Mouse (Mus musculus): ENCODE data around the gene 3110070M22Rik. TPM values are rescaled to one million over a fixed set of nuclear protein-coding genes. Genes with fewer than 3 reads are reported as not detected.
"Not testable (repeated sequence)": the region's sequence is repeated elsewhere in the genome, so short reads cannot be mapped to it uniquely, and the experiment has no call there.

Gene 3110070M22Rik
- 2.9 TPM in 1 of 2 replicates, not detected in the other for polyA plus RNA-seq (2014; fragmentation: Nextera tagmentation; extraction: Ambion mirVana)

DNA sequence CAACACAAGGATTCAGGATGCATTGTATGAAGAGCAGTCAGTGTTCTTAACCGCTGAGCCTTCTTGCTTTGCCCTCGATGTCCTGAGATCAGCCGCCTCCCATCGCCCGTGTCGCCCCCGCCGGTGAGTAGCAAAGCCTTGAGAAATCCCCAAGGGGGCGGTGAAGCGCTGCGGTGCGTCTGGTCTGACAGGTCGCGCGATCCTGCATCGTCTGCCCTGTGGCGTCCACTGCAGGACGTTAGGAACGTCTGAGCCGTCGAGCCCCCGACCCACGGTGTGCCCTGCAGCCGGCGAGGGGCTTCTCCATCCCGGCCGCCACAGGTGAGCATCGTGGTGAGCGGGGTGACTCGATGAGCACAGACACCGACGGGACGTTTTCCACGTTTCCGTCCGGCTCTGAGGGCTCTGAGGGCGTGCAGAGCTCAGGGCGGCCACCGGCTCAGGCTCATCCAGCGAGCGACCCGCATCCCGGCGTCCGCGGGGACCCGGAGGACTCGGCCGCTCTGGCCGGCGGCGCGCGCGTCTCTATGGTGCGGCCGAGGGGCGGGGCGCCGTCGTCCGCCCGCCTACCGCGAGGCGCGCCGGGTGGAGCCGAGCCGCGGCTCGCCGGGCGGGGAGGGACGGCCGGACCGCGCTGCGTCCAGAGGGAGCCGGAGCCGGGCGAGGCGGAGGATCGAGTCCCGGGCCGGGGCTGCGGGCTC, at the start of gene 3110070M22Rik, which contains the start of gene Tmem267:
3110070M22Rik (minus strand) TSS at position 504 of the 701 bp plus-strand sequence.
Tmem267 (plus strand) TSS at position 160 of the 701 bp plus-strand sequence.
- peaks cover 5% of the 10 kb centered on the region for H3K9me3 ChIP-seq (ENCODE audit: control insufficient read depth, low read length)
- WGBS: 69% methylated on average over 87 of the region's 87 CpGs
- H3K27ac ChIP-seq: no peak within 1 kb of the TSS; the same call in 1 of the 2 replicates
- DNase-seq (ENCODE audit: low spot score) (peak; percentile 84), ATAC-seq (ENCODE audit: low FRiP score) (no peak)
- H3K4me2 ChIP-seq (replicated peaks): peak within 1 kb of the TSS; percentile 51
- peaks cover 37% of the 10 kb centered on the region for H3K36me3 ChIP-seq (replicated peaks; ENCODE audit: control insufficient read depth, insufficient read depth)
- H3K4me1 ChIP-seq (replicated peaks; ENCODE audit: control insufficient read depth, insufficient read depth, low read length): 0 out of 2 replicates have a peak, but pooled peaks cover 4% of the 10 kb centered on the region
- no peaks in the 10 kb centered on the region for H3K27me3 ChIP-seq (ENCODE audit: control insufficient read depth, insufficient read depth, low read length)
- no peak within 1 kb of the TSS for H3K4me3 ChIP-seq (replicated peaks; ENCODE audit: low read length)
- H3K9ac ChIP-seq: no peak within 1 kb of the TSS; the same call in 1 of the 2 replicates

- ATAC-seq (ENCODE audit: low FRiP score): 0 out of 2 replicates have a peak, but pooled peaks have one; percentile 41
Observed at GRCm38 (mm10) chr13:119494938-119495337, 6.8 kb upstream of the 3110070M22Rik start.

GRCm38 (mm10) chr13:119492083-119492482, 3.9 kb upstream of the 3110070M22Rik start:
- ATAC-seq (ENCODE audit: low FRiP score); H3K36me3 ChIP-seq (replicated peaks; ENCODE audit: control insufficient read depth, insufficient read depth); DNase-seq (ENCODE audit: low spot score); H3K4me3 ChIP-seq (replicated peaks; ENCODE audit: low read length); H3K4me1 ChIP-seq (replicated peaks; ENCODE audit: control insufficient read depth, insufficient read depth, low read length); H3K9ac ChIP-seq; H3K27ac ChIP-seq; H3K4me2 ChIP-seq (replicated peaks); H3K27me3 ChIP-seq (ENCODE audit: control insufficient read depth, insufficient read depth, low read length): not testable (repeated sequence)
- 94% methylated on average over 10 of the region's 10 CpGs for WGBS
- peaks cover 10% of the 10 kb centered on the region for H3K9me3 ChIP-seq (ENCODE audit: control insufficient read depth, low read length)

More at GRCm38 (mm10) chr13:119494938-119495337, 6.8 kb upstream of the 3110070M22Rik start:
- not testable (repeated sequence) for H3K27me3 ChIP-seq (ENCODE audit: control insufficient read depth, insufficient read depth, low read length); H3K4me3 ChIP-seq (replicated peaks; ENCODE audit: low read length); H3K36me3 ChIP-seq (replicated peaks; ENCODE audit: control insufficient read depth, insufficient read depth); H3K4me2 ChIP-seq (replicated peaks); H3K4me1 ChIP-seq (replicated peaks; ENCODE audit: control insufficient read depth, insufficient read depth, low read length); H3K9ac ChIP-seq; H3K27ac ChIP-seq; DNase-seq (ENCODE audit: low spot score)
- WGBS: 95% methylated on average over 9 of the region's 22 CpGs
- H3K9me3 ChIP-seq (ENCODE audit: control insufficient read depth, low read length): peaks cover 10% of the 10 kb centered on the region

DNA sequence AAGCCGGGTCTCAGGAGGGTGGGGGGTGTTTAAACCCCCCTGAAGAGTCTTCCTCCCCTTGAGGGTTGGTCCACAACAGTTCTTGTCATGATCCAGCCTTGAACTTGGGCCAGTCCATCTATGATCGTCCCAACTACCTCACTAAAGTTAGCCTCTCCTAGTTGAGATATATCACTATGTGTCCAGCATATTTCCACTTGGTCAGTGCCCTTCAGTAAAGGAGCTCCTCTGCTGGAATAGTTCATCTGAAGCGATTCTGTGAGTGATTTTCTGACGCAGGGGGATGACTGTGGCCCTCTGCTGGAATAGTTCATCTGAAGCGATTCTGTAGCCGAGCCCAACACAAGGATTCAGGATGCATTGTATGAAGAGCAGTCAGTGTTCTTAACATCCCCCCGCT, 829 bp downstream of the 3110070M22Rik start:
- Histone ChIP-seq H3K4me3 (replicated peaks; ENCODE audit: low read length) (no peak overlapping the region), H3K27ac (no peak overlapping the region; the same call in 1 of the 2 replicates), H3K9ac (no peak overlapping the region; the same call in 1 of the 2 replicates), H3K4me1 (replicated peaks; ENCODE audit: control insufficient read depth, insufficient read depth, low read length) (0 out of 2 replicates have a peak, but pooled peaks cover 4% of the 10 kb centered on the region), H3K27me3 (ENCODE audit: control insufficient read depth, insufficient read depth, low read length) (no peaks in the 10 kb centered on the region), H3K36me3 (replicated peaks; ENCODE audit: control insufficient read depth, insufficient read depth) (peaks cover 43% of the 10 kb centered on the region), H3K4me2 (replicated peaks) (peak overlapping the region; percentile 51), H3K9me3 (ENCODE audit: control insufficient read depth, low read length) (peaks cover 5% of the 10 kb centered on the region)
- no peak for ATAC-seq (ENCODE audit: low FRiP score)
- DNase-seq (ENCODE audit: low spot score): no peak
- WGBS: 49% methylated on average over 7 of the region's 7 CpGs

GRCm38 (mm10) chr13:119477789-119478188, 10.4 kb downstream of the 3110070M22Rik start:
- H3K9me3 ChIP-seq (ENCODE audit: control insufficient read depth, low read length): no peaks in the 10 kb centered on the region
- peaks cover 91% of the 10 kb centered on the region for H3K36me3 ChIP-seq (replicated peaks; ENCODE audit: control insufficient read depth, insufficient read depth)
- no peak overlapping the region for H3K4me3 ChIP-seq (replicated peaks; ENCODE audit: low read length)
- no peak for DNase-seq (ENCODE audit: low spot score)
- H3K27me3 ChIP-seq (ENCODE audit: control insufficient read depth, insufficient read depth, low read length): no peaks in the 10 kb centered on the region
- H3K4me1 ChIP-seq (replicated peaks; ENCODE audit: control insufficient read depth, insufficient read depth, low read length): no peaks in the 10 kb centered on the region
- ATAC-seq (ENCODE audit: low FRiP score): no peak
- H3K9ac ChIP-seq: no peak overlapping the region
- no peak overlapping the region for H3K27ac ChIP-seq
- 94% methylated on average over 2 of the region's 2 CpGs for WGBS
- H3K4me2 ChIP-seq (replicated peaks): no peak overlapping the region

- ATAC-seq (ENCODE audit: low FRiP score): no peak
- Histone ChIP-seq H3K36me3 (replicated peaks; ENCODE audit: control insufficient read depth, insufficient read depth) (peaks cover 92% of the 10 kb centered on the region), H3K4me1 (replicated peaks; ENCODE audit: control insufficient read depth, insufficient read depth, low read length) (no peaks in the 10 kb centered on the region), H3K27ac (no peak overlapping the region), H3K4me3 (replicated peaks; ENCODE audit: low read length) (no peak overlapping the region), H3K27me3 (ENCODE audit: control insufficient read depth, insufficient read depth, low read length) (no peaks in the 10 kb centered on the region), H3K9ac (no peak overlapping the region), H3K9me3 (ENCODE audit: control insufficient read depth, low read length) (no peaks in the 10 kb centered on the region), H3K4me2 (replicated peaks) (no peak overlapping the region)
- WGBS: 90% methylated on average over 9 of the region's 9 CpGs
- DNase-seq (ENCODE audit: low spot score): no peak
Observed at GRCm38 (mm10) chr13:119476631-119477030, 11.6 kb downstream of the 3110070M22Rik start.

DNA sequence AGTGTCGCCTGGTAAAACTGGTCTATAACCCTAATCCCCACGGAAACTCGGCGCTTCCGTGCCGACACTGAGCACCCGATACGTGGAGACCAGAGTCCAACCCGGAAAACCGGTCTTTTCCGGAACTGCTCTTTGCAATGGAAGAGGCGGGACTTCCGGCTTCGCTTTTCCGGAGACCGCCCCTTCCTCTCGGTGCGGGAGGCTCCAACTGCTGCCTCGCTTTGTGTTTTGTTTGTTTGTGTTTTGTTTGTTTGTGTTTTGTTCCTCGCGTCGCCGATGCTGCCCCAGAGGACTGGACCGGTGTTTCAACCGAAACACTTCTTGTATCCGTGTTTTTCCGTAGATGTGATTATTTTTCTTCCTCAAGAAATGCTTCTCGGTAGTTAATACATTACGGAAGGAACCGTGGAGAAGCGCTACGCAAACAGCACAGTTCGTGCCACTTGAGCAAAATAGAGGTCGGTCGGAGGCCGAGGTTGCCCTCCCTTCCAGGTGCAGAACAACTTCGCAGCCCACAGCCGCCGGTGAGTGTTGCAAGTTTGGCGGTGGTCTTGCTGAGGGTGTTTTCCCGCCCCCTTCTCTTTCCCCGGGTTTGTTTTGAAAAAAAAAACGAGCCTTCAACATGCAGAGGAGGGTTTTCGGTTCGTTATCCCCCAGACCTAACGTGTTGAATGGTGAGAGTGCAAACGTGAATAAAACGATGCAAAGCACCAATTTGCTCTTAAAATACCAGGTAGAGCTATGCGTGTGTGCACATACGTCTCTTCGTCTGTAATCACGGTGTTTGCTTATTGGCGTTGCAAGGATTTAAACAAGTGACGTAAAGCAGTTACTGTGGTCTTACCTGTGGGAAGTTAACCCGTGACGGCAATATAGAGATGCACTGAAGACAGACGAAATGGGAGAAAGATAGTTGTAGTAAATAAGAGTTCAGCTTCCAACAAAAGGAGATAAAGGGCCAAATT, 25.3 kb downstream of the 3110070M22Rik start, which contains the start of gene 4833420G17Rik:
4833420G17Rik (plus strand) TSS at position 173 of the 965 bp plus-strand sequence.
- H3K4me3 ChIP-seq (replicated peaks; ENCODE audit: low read length): peak within 1 kb of the TSS; percentile 83
- DNase-seq (ENCODE audit: low spot score) (peak; percentile 92), ATAC-seq (ENCODE audit: low FRiP score) (peak; percentile 98)
- H3K27ac ChIP-seq: peak within 1 kb of the TSS; percentile 68
- WGBS: 6% methylated on average over 57 of the region's 57 CpGs
- peak within 1 kb of the TSS; percentile 77 for H3K9ac ChIP-seq
- H3K4me2 ChIP-seq (replicated peaks): peak within 1 kb of the TSS; percentile 80
- no peaks in the 10 kb centered on the region for H3K27me3 ChIP-seq (ENCODE audit: control insufficient read depth, insufficient read depth, low read length)
- no peaks in the 10 kb centered on the region for H3K9me3 ChIP-seq (ENCODE audit: control insufficient read depth, low read length)
- peaks cover 14% of the 10 kb centered on the region for H3K4me1 ChIP-seq (replicated peaks; ENCODE audit: control insufficient read depth, insufficient read depth, low read length)
- peaks cover 31% of the 10 kb centered on the region for H3K36me3 ChIP-seq (replicated peaks; ENCODE audit: control insufficient read depth, insufficient read depth)

DNA sequence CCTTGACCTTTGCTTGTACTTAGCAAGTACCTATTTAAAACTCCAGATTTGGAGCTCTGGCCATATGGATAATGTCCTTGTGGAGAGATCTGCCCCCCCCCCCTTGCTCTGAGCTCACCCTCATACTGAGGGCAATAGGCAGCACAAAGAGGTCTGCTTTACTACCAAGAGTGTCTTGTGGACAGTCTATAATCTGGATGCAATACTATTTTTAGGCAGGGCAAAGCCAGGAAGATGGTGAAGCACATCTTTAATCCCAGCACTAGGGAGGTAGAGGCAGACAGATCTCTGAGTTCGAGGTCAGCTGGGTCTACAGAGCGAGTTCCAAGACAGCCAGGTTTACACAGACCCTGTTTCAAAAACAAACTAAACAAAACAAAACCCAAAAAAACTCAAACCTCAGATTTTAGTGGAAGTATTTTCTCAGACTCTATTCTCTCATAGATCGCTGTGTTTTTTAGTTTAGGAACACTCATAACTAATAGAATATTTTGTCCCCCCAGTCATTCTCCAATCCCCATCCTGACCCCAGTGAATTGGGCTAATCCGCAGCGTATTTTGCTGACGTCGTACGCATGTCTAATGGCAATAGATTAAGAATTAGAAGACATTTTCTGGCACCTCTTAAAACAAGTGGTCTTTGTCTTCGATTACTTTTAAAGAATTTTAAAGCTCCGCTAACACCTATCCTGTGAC, 26.1 kb downstream of the 3110070M22Rik start:
- peaks cover 14% of the 10 kb centered on the region for H3K4me1 ChIP-seq (replicated peaks; ENCODE audit: control insufficient read depth, insufficient read depth, low read length)
- DNase-seq (ENCODE audit: low spot score): no peak
- ATAC-seq (ENCODE audit: low FRiP score): peak; percentile 81
- no peaks in the 10 kb centered on the region for H3K9me3 ChIP-seq (ENCODE audit: control insufficient read depth, low read length)
- H3K9ac ChIP-seq: peak overlapping the region; percentile 77
- peak overlapping the region; percentile 68 for H3K27ac ChIP-seq
- peak overlapping the region; percentile 80 for H3K4me2 ChIP-seq (replicated peaks)
- H3K4me3 ChIP-seq (replicated peaks; ENCODE audit: low read length): peak overlapping the region; percentile 83
- no peaks in the 10 kb centered on the region for H3K27me3 ChIP-seq (ENCODE audit: control insufficient read depth, insufficient read depth, low read length)
- 8% methylated on average over 10 of the region's 10 CpGs for WGBS
- peaks cover 27% of the 10 kb centered on the region for H3K36me3 ChIP-seq (replicated peaks; ENCODE audit: control insufficient read depth, insufficient read depth)
